Mouse (Mus musculus) C2C12 (cell line): ENCODE measurements around the gene Gm45213.

ENCODE experiments used
- CEBPB ChIP-seq: IDR thresholded peaks from one replicate; pipeline ENCODE4 v1.6.1; 2011; ENCODE audit warnings: low read depth, mild to moderate bottlenecking, control low read depth, moderate library complexity
- CTCF ChIP-seq: IDR thresholded peaks from one replicate; pipeline ENCODE4 v1.5.1; 2011; ENCODE audit not compliant: control insufficient read depth, insufficient read depth, insufficient read length
- FOSL1 ChIP-seq: IDR thresholded peaks from one replicate; pipeline ENCODE4 v1.8.0; 2011; ENCODE audit warnings: mild to moderate bottlenecking, low read length; ENCODE audit not compliant: poor library complexity, insufficient read depth, severe bottlenecking
- MAX ChIP-seq: IDR thresholded peaks from one replicate; pipeline ENCODE4 v1.6.1; 2011; ENCODE audit warnings: mild to moderate bottlenecking, control low read depth
- MYOD1 ChIP-seq: IDR thresholded peaks from one replicate; pipeline ENCODE4 v1.6.1; 2011; ENCODE audit warnings: low read depth; ENCODE audit not compliant: control insufficient read depth, insufficient read length
- USF1 ChIP-seq: IDR thresholded peaks from one replicate; pipeline ENCODE4 v1.6.1; 2011; ENCODE audit warnings: low read depth, mild to moderate bottlenecking, control low read depth, moderate library complexity

DNA sequence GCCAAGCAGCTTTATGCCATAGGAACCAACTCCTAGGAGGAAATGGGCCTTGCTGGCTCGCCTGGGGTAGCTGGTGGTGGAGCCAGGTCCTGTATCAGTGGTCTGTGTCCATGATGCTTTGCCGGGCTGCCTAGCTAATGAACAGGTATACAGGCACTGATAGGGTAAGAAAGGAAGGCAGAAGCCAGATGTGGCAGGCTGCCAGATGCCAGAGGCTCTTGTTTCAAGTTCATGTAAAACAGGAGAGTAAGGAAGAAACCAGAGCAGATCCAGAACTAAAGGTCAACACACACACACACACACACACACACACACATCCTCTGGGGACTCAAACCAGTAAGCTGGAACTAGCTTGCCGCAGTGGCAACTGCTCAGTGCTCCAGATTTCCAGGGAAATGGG, 5.1 kb upstream of the Gm45213 start:
- no peak for TF ChIP-seq CTCF
- no peak for TF ChIP-seq CEBPB
- TF ChIP-seq MAX = no peak
- TF ChIP-seq USF1 = no peak
- TF ChIP-seq FOSL1 = no peak
- no peak for TF ChIP-seq MYOD1
